Mouse (Mus musculus) cortical plate, adult 2 months (tissue): Measurements from ENCODE around the gene Pusl1.

ENCODE experiments used
- CTCF ChIP-seq: fragments of 200-500 bp; IDR thresholded peaks from 2 replicates; pipeline ENCODE4 v1.5.1; 2011; ENCODE audit warnings: mild to moderate bottlenecking, control low read depth, low read length; ENCODE audit not compliant: insufficient read depth; ENCODE audit errors: extremely low read depth
- POLR2A ChIP-seq: fragments of 200-500 bp; IDR thresholded peaks from 2 replicates; pipeline ENCODE4 v1.6.1; 2011; ENCODE audit warnings: mild to moderate bottlenecking, low read length, control low read depth; ENCODE audit not compliant: insufficient read depth; ENCODE audit errors: extremely low read depth

- TF ChIP-seq POLR2A (no peak), CTCF (no peak)
Measured at GRCm38 (mm10) chr4:155841003-155841454, 50.6 kb downstream of the Pusl1 start.
